Mouse (Mus musculus): ENCODE data around the gene Zmynd10.
"Not testable (repeated sequence)": the region's sequence is repeated elsewhere in the genome, so short reads cannot be mapped to it uniquely, and the experiment has no call there.

Zmynd10 gene

DNA sequence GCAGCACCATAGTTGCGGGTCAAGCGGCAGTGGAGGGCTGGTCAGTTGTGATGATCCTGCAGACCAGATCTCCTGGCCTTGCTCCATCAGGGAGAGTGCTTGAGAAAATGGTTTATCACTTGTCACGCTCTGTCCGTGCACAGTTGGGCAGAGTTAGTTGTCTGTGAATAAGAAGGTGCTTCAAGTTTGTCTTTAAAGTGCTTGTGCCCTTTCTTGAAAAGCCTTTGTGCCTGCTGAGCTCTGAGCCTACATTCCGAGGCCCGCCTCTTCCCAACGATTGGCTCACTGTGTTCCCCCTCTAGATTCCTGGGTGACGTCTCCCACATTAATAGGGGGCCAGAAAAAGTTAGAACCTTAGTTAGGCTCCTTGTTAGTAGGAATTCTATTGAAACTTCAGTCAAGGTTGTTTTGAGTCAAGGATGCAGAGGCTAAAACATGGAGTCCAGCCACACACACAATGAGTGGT is 4.8 kb downstream of the Zmynd10 start:
- in situ Hi-C loops (cut with MboI, MseI) = loop anchor here (5.0 to 10.0 kb wide), 3 partner anchors 75 to 1503 kb away; partner anchors contain the start of genes Pcbp4 (in 1 of the 2) and Trex1 (in 1 of the 2)

DNA sequence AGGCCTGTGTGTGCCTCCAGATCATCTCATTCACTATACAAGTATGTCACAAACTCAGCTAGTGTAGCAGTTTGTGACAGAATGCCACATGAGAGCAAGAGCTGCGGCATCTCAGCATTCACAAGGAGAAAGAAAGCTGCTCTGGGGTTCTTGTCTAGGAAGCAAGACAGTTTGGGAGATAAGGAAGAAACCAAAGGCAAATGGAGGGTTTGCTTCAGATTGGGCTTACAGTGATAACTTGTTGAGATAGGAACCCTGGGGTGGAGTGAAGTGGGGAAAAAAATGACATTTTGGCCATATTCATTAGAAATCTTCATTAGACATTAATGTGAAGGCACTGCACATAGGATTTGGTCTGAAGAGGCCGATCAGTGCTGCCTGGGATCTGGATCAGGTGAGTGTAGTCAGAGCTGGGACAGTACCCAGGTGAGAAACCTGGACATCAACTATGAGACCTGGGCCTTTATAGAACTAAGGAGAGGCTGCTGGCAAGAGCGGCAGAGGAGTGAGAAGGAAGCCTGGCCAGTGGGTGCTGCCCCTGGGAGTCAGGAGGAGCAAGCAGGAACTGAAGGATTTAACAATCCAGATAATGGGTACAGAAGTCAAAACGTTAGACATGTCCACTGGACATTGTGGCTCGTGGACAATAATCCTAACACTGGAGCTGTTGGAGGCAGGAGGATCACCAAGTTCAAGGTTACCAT is 5.7 kb downstream of the Zmynd10 start:
- in situ Hi-C loops (cut with MboI, MseI) = loop anchor here (5.0 to 10.0 kb wide), 3 partner anchors 74 to 1502 kb away; partner anchors contain the start of genes Pcbp4 (in 1 of the 2) and Trex1 (in 1 of the 2)

DNA sequence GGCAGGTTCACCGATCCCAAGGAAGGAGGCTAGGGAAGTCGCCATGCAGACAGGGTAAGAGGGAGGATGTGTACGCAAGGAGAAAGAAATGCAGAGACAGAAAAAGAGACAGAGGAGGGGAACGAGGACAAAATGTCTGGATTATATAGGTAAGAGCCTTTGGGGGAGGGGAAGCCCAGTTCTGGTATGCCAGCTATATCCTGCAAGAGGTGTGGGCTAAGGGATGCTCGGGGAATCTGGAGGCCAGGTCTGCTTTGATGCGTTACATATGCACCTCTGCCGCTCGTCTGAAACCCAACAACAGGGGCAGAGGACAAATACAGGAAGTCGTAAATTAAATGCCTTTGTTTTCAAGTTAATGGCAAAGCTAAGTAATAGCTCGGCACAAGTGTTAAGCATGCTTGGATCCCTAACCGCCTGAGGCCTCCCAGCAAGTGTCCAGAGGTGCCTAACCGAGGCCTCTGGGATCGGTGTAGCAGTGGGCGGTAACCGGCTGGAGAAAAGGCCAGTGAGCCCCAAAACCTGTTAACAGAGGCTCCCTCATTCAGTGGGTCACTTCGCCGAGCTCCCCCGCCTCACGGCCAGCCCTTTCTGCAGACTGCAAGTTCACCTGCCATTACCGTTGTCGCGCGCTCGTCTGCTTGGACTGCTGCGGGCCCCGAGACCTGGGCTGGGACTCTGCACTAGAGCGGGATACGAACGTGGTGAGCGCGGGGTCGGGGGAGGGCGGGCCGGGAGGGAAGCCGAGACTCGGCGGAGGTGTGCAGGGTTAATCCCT is 6.6 kb downstream of the Zmynd10 start:
- in situ Hi-C loops (cut with MboI, MseI) = loop anchor here (5.0 to 10.0 kb wide), 3 partner anchors 74 to 1501 kb away; partner anchors contain the start of genes Pcbp4 (in 1 of the 2) and Trex1 (in 1 of the 2)

DNA sequence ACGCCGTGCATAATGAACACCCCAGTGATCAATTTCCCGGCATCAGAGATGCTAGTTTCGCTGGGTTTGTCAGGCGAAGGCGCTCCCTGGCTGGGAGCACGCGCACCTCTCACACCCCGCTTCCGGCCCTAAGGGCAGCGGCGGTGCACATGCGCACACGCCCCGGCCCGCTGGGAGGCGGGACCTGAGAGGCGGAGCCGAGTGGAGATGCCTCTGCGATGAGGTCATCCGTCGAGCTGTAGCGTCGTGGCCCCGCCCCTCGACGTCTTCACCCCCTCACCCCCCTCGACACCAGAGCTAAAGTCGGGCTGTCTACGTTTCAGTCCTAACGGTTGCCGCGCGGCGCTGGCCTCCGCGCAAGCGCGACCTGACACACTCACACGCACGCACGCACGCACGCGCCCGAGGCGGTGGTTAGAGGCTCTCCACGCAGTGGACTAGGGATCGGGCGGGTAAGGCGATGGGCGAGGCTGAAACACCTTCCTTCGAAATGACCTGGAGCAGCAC is 7.3 kb downstream of the Zmynd10 start:
- in situ Hi-C loops (cut with MboI, MseI) = loop anchor here (5.0 to 10.0 kb wide), 3 partner anchors 73 to 1500 kb away; partner anchors contain the start of genes Pcbp4 (in 1 of the 2) and Trex1 (in 1 of the 2)

DNA sequence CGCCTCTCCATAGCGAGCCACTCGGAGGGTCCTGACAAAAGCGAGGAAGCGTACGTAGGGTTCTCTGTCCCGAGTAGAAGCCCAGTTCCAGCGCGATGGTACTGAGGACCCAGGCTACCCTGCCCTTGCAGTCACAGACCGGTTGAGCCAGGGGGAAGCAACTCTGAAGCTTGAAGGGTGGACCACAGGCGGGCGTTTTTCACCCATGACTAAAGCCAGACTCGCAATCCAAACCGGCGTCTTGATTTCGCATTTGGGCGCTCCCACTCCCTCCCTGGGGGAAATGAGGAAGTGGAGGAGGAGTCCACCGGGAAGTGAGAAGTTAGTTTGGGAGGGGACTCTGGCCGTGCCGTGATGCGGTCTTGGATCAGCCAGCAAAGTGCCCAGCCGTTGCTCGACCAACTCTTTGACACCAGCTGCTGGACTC is 7.9 kb downstream of the Zmynd10 start:
- in situ Hi-C loops (cut with MboI, MseI) = loop anchor here (10.0 kb wide), 2 partner anchors 1100 to 1500 kb away; partner anchors contain the start of genes Pcbp4 (in 1 of the 2) and Trex1 (in 1 of the 2)

DNA sequence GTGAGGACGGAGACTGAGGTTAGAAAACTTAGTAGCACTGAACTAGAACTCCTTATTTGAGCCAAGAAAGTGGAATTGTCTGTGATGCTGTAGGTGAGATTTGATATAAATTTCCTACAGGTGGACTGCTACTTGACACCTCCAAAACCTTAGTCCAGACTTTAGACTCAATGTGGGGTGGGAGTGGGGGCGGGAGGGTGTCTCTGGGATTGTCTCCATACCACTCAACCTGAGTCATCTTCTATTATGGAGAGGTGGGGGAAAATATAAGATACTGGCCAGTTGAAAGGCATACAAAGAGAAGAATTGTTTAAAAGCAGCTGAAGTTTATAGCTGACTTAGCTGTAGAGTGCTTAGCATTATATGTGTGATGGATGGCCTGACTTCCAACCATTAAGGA is 8.6 kb downstream of the Zmynd10 start:
- in situ Hi-C loops (cut with MboI, MseI) = loop anchor here (10.0 kb wide), 2 partner anchors 1101 to 1499 kb away; partner anchors contain the start of genes Pcbp4 (in 1 of the 2) and Trex1 (in 1 of the 2)

DNA sequence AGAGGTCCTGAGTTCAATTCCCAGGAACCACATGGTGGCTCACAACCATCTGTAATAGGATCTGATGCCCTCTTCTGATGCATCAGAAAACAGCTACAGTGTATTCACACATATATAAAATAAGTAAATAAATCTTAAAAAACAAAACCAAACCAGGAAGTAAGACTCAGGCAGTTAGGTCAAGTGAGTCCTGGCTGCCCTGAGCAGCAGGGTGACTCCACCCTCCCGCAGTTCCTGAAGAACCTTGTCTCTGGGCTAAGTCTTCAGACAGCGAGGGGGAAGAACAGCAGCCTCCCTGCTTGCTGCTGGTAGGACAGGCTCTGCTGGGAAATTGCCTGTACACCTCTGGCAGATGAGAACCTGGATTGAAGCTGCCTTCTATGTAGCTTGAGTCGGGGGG is 9.2 kb downstream of the Zmynd10 start:
- in situ Hi-C loops (cut with MboI, MseI) = loop anchor here (10.0 kb wide), 2 partner anchors 1102 to 1498 kb away; partner anchors contain the start of genes Pcbp4 (in 1 of the 2) and Trex1 (in 1 of the 2)

DNA sequence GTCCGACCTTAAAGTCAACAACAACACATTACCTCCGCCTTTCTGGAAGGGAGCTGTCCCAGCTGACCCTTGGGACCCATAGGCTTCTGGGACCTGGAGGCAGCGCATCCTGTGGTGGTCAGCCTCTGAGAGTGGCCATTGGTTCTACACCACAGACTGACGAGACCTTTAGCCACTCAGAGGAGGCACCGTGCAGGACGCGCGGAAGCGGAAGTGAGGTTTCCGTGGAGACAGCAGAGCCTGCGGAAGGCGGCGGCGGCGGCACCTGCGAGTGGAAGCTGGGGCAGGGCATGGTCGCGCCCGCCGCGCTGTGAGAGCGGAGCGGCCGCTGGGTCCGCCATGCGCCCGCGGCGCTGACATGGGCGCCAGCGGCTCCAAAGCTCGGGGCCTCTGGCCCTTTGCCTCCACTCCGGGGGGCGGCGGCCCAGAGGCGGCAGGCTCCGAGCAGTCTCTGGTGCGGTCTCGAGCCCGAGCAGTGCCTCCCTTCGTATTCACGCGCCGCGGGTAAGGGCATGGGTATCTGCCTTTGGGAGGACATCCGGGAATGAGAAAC is 16.0 kb downstream of the Zmynd10 start, which contains the start of gene Tusc2:
TSS of gene Tusc2 (plus strand) at position 227 of the 553 bp plus-strand sequence.
- in situ Hi-C loops (cut with MboI, MseI) = no loop called here

DNA sequence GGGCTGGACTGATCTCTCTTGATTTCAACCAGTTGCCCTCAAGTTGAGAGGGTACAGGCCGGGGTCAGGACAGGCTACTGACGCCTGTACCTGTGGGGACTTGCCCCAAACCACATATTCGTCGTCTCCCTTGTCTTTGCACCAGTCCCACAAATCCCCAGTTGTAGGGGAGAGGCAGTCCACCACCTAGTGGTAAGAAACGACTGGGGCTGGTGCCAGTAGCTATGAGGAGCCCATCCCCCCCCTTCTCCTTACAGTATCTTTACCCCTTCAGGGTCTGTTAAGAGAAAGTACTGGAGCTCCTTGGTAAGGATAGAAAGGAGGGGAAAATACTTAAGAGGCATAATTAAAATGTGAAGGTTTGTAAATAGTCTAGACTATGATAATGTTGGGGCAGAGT is 18.5 kb downstream of the Zmynd10 start:
- in situ Hi-C loops (cut with MboI, MseI) = not testable (repeated sequence)

DNA sequence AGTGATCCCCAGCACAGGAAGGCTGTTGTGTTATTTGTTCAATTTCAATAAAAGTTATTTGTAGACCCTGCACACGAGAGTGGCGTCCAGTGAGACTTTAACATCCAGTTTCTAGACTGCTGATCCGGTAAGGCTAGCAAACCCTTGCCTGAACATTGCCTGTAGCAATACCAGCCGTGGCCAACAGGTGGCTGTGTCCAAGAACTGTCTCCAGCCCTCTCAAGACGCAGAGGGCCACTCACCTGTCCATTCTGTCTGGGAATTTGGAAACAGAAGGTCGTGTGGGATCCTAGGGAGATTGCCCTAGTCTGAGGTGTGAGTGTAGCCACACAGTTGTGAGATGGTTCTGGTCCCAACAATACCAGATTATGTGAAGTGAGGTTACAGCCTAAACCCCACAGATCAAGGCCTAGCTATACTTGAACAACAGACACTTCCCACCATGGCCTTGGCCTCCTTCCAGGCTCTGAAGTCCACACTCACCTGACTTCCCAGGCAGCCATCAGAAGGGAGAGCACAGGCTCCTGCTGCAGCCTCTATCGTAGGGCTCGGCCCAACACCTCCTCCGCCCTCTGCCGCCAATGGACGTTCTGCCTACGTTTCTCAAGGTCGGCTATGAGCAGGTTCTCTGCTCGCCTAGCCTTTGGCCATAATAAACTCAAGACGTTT is 19.1 kb downstream of the Zmynd10 start:
- in situ Hi-C loops (cut with MboI, MseI) = no loop called here

DNA sequence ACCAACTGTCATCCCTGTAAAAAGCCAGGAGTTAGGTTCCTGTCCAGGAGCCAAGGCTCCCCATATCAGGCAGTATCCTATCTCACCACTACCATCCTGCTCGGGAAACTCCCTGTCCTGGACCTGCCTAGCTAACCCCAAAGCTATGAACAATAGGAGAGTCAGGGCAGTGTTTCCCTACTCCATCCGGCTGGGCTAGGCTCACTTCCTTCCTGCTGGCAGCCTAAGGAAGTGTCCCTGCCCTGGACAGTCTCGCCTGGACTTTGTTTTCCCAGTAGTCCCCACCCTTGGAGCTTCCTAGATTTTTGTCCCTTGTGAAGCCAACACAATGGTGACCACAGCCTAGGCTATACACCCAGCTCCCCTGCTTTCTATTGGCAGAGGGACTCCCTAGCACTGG is 19.8 kb downstream of the Zmynd10 start:
- in situ Hi-C loops (cut with MboI, MseI) = no loop called here

DNA sequence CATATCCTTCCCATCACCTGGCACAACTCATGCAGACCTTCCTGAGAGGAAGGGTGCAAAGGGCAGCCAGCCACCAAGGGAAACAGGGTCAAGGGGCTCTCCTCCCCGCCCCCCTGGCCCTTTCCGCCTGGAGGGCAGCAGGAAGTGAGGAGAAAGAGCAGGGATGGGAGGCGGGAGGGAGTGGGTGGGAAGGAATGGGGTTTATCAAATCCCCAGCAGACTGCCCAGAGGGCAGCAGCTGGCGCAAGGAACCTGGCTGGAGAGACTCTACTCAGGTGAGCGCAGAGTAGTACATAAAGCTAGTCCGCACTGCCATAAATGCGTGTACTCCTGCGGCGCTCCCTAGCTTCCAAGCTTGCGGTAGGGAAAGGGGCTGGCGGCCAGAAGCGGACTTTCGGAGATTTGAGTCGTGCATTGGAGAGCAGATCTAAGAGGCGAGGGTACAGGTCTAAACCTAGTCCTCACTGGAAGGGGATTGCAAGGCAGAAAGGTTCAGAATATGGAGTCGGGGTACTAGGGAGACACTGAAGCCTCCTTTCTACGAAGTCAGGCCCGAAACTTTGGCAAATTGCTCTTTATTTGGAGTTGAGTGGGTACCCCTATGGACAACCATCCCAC is 20.7 kb downstream of the Zmynd10 start, which contains the start of gene Hyal2:
TSS of gene Hyal2 (plus strand) at position 244 of the 618 bp plus-strand sequence.
- in situ Hi-C loops (cut with MboI, MseI) = no loop called here

DNA sequence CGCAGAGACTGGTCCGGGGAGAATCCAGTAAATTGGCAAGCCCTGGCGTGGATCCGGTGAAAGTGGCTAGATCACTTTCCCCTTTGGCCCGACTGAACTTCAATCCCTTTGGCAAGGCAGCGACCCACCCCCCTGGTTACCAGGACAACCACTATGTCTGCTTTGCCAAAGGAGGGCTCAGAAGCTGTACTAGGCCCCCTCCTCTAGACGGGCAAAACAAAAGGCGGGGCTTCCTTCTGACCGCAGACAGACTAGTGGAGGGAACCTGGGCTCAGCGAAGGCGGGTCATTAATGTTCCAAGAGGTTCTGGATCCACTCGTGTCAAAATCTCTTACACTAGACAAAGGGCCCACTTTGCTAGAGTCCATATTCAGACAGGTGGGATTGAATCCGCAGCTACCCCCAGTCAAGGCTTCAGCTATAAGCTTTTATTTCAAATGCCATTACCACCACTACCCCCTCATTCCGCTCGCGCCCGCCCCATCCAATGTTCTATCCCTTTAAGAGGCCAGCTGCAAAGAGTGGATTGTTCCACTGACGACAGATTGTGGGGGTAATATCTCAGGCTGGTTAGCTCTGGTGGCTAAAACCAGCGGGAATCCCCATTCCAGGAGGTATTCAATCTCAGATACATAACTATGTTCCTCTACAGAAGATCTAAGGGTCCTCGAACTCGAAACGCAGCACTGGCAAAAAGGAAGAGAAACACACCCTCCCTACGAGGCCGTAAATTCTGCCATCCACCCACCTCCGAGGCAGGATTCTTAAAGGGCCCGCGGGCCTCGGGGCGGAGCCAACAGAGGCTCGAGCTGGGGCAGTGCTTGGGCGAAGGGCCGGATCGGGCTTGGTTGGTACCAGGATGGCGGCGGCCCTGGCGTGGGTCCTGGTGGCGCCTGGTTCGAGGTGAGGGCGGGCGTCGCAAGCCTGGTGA is 21.5 kb downstream of the Zmynd10 start:
- in situ Hi-C loops (cut with MboI, MseI) = no loop called here

DNA sequence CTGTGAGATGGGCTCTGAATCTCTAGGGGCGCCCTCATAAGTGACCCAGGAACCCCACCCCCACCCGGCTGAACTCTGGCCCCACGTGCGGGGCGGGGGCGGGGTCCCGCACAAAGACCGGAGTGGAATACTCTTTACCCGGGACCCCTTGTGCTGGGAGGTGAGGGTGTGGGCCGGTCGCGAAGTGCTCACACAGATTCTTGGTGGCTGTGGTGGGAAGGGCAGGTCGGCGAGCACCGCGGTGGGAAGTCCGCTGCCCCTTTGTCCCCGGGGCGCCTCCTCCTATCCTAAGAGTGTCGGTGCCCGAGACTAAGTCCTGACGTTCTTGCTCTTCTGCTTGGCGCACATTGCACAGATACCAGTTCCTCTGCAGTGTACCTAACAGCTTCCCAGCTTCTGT is 22.2 kb downstream of the Zmynd10 start:
- in situ Hi-C loops (cut with MboI, MseI) = no loop called here

DNA sequence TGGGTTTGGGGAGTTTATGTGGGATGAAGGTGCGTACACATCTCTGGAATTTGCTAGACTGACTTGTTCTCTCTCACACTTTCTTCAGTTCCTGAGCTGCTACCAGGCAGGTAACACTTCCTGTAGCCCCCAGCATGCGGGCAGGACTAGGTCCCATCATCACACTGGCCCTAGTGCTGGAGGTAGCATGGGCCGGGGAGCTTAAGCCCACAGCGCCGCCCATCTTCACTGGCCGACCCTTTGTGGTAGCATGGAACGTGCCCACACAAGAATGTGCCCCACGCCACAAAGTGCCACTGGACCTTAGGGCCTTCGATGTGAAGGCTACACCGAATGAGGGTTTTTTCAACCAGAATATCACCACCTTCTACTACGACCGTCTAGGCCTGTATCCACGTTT is 22.9 kb downstream of the Zmynd10 start:
- in situ Hi-C loops (cut with MboI, MseI) = no loop called here

DNA sequence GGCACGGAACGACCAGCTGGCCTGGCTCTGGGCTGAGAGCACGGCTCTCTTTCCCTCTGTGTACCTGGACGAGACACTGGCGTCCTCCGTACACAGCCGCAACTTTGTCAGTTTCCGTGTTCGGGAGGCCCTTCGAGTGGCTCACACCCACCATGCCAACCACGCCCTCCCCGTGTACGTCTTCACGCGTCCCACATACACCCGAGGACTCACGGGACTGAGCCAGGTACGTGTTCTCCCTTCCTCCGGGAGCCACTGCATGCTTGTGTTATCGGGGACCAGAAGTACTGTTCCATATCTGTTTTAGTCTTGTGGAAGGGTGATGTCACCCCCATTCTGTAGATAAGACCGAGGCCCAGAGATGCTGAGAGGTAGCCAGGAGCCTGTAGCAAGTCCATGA is 23.7 kb downstream of the Zmynd10 start:
- in situ Hi-C loops (cut with MboI, MseI) = no loop called here

DNA sequence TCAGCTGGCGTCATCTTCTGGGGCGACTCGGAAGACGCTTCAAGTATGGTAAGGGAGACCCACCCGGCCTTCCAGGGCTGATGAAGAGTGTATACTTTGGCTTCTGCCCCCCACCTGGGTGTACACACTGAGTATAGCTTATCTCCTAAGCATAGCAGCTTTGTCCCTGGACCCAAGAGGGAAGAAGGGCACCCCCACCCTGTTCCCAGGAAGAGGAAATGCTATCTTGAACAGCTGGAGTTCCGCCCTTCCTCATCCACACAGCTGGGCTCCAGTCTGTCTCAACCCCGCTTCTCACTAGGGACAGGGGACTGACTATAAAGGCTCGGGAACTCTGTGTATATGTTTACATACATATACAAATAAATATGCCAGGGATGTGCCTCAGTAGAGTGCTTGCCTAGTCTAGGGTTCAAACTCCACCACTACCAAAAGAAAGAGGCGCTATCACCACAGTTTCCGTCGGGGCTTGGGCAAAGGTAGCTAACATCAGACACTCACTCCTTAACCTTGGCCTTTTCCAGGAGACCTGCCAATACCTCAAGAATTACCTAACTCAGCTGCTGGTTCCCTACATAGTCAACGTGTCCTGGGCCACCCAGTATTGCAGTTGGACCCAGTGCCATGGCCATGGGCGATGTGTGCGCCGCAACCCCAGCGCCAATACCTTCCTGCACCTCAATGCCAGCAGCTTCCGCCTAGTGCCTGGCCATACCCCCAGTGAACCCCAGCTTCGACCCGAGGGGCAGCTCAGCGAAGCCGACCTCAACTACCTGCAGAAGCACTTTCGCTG is 24.6 kb downstream of the Zmynd10 start:
- in situ Hi-C loops (cut with MboI, MseI) = no loop called here

DNA sequence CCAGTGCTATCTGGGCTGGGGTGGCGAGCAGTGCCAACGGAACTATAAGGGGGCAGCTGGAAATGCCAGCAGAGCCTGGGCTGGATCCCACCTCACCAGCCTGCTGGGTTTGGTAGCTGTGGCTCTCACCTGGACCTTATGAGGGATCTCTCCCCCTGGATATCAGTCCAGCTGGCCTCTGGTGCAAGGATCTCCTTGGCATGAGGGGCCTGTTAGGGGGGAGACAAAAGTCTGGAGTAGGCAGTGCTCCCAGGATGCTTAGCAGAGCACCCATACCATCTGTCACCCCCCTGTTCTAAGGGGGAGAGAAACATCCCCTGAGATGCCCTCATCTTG is 25.2 kb downstream of the Zmynd10 start:
- in situ Hi-C loops (cut with MboI, MseI) = no loop called here
